Mouse (Mus musculus) stomach, postnatal 0 days (tissue): ENCODE results near the gene Il23r. TPM values are rescaled to one million over a fixed set of nuclear protein-coding genes. Genes with fewer than 3 reads are reported as not detected.

ENCODE experiments used
- ATAC-seq: fragments of 200-750 bp; cut with Nextera tagmentation; 2 replicates; pipeline ENCODE4 v1.8.0; 2017; ENCODE audit not compliant: low FRiP score, low TSS enrichment
- DNase-seq: peaks from one replicate; pipeline ENCODE4 v3.0.0-alpha.2; 2016; ENCODE audit warnings: low spot score
- H3K27ac ChIP-seq: fragments of 300-500 bp; sonication (generic); replicated peaks from 2 replicates; pipeline ENCODE4 v1.5.1; 2014; ENCODE audit warnings: mild to moderate bottlenecking, control low read depth
- H3K27me3 ChIP-seq: fragments of 300-500 bp; sonication (generic); 2 replicates; pipeline ENCODE4 v1.6.1; 2014; ENCODE audit warnings: low read length; ENCODE audit not compliant: control insufficient read depth, insufficient read depth
- H3K36me3 ChIP-seq: fragments of 300-500 bp; sonication (generic); 2 replicates; pipeline ENCODE4 v1.6.1; 2014; ENCODE audit warnings: low read length, mixed read lengths; ENCODE audit not compliant: control insufficient read depth, insufficient read depth
- H3K4me1 ChIP-seq: fragments of 300-500 bp; sonication (generic); replicated peaks from 2 replicates; pipeline ENCODE4 v1.6.1; 2014; ENCODE audit warnings: antibody characterized with exemption; ENCODE audit not compliant: control insufficient read depth, insufficient read depth
- H3K4me2 ChIP-seq: fragments of 300-500 bp; sonication (generic); replicated peaks from 2 replicates; pipeline ENCODE4 v1.6.1; 2014; ENCODE audit warnings: low read depth, mild to moderate bottlenecking, control low read depth, moderate library complexity
- H3K4me3 ChIP-seq: fragments of 300-500 bp; sonication (generic); 2 replicates; pipeline ENCODE4 v1.5.1; 2014; ENCODE audit warnings: low read depth, low read length, control low read depth
- H3K9ac ChIP-seq: fragments of 300-500 bp; sonication (generic); 2 replicates; pipeline ENCODE4 v1.6.1; 2014; ENCODE audit warnings: mild to moderate bottlenecking, low read length, control low read depth, mixed read lengths
- H3K9me3 ChIP-seq: fragments of 300-500 bp; sonication (generic); 2 replicates; pipeline ENCODE4 v1.6.1; 2016; ENCODE audit warnings: low read length; ENCODE audit not compliant: control insufficient read depth
- CTCF ChIP-seq: IDR thresholded peaks from 2 replicates; pipeline ENCODE4 v1.5.1; 2016; ENCODE audit warnings: antibody characterized with exemption, low read depth, mild to moderate bottlenecking, moderate library complexity
- EP300 ChIP-seq: optimal IDR thresholded peaks from 2 replicates; pipeline ENCODE3; 2016; ENCODE audit warnings: antibody characterized with exemption
- WGBS: fragments of 180-500 bp; shearing (Covaris S2); extraction: QIAGEN DNeasy Blood & Tissue Kit; methylation state at CpG from one replicate; pipeline ENCODE4 v1.1.7; 2014; 5-methylcytosine and 5-hydroxymethylcytosine counted together
- polyA plus RNA-seq: library from polyadenylated mRNA; unstranded; fragments of >200 nt; fragmentation: Nextera tagmentation; extraction: Ambion mirVana; gene quantifications from 2 replicates; pipeline ENCODE4 v1.2.1, GENCODE M21; 2015

Gene Il23r
- polyA plus RNA-seq, 1 experiment from 2014 or later: 0.04 TPM

- Histone ChIP-seq H3K4me3 (no peak overlapping the region), H3K9me3 (no peaks in the 10 kb centered on the region), H3K27ac (no peak overlapping the region), H3K27me3 (no peaks in the 10 kb centered on the region), H3K9ac (no peak overlapping the region), H3K4me1 (no peaks in the 10 kb centered on the region), H3K4me2 (no peak overlapping the region), H3K36me3 (no peaks in the 10 kb centered on the region)
- TF ChIP-seq EP300 (no peak), CTCF (no peak)
- no peak for DNase-seq
- no peak for ATAC-seq
These were observed 54.6 kb downstream of the Il23r start for GRCm38 (mm10) chr6:67437028-67437427.

- Histone ChIP-seq H3K27me3 (no peaks in the 10 kb centered on the region), H3K36me3 (no peaks in the 10 kb centered on the region), H3K9ac (no peak overlapping the region), H3K4me1 (no peaks in the 10 kb centered on the region), H3K4me2 (no peak overlapping the region), H3K4me3 (no peak overlapping the region), H3K9me3 (no peaks in the 10 kb centered on the region), H3K27ac (no peak overlapping the region)
- no peak for TF ChIP-seq EP300
- TF ChIP-seq CTCF: no peak
- 77% methylated on average over 2 of the region's 2 CpGs for WGBS
- ATAC-seq: no peak
- no peak for DNase-seq
These were observed 55.4 kb downstream of the Il23r start for GRCm38 (mm10) chr6:67436295-67436694.

GRCm38 (mm10) chr6:67435711-67436110, 55.9 kb downstream of the Il23r start:
- Histone ChIP-seq H3K9ac (no peak overlapping the region), H3K36me3 (no peaks in the 10 kb centered on the region), H3K4me2 (no peak overlapping the region), H3K27ac (no peak overlapping the region), H3K9me3 (no peaks in the 10 kb centered on the region), H3K4me3 (no peak overlapping the region), H3K27me3 (no peaks in the 10 kb centered on the region), H3K4me1 (no peaks in the 10 kb centered on the region)
- DNase-seq: no peak
- 40% methylated on average over 1 of the region's 1 CpGs for WGBS
- TF ChIP-seq EP300 (no peak), CTCF (no peak)
- no peak for ATAC-seq

- Histone ChIP-seq H3K9me3 (no peaks in the 10 kb centered on the region), H3K27me3 (no peaks in the 10 kb centered on the region), H3K4me2 (no peak overlapping the region), H3K36me3 (no peaks in the 10 kb centered on the region), H3K4me3 (no peak overlapping the region), H3K27ac (no peak overlapping the region), H3K4me1 (no peaks in the 10 kb centered on the region), H3K9ac (no peak overlapping the region)
- no peak for DNase-seq
- WGBS: 39% methylated on average over 2 of the region's 2 CpGs
- no peak for TF ChIP-seq EP300
- TF ChIP-seq CTCF: no peak
- ATAC-seq: no peak
These were observed 56.8 kb downstream of the Il23r start for GRCm38 (mm10) chr6:67434755-67435452.

GRCm38 (mm10) chr6:67431808-67432207, 59.8 kb downstream of the Il23r start:
- no peak overlapping the region for H3K9ac ChIP-seq
- H3K9me3 ChIP-seq: no peaks in the 10 kb centered on the region
- ATAC-seq: no peak
- TF ChIP-seq EP300 (no peak), CTCF (no peak)
- no peaks in the 10 kb centered on the region for H3K4me1 ChIP-seq
- no peak overlapping the region for H3K27ac ChIP-seq
- no peak overlapping the region for H3K4me3 ChIP-seq
- DNase-seq: no peak
- H3K36me3 ChIP-seq: no peaks in the 10 kb centered on the region
- WGBS: 56% methylated on average over 3 of the region's 3 CpGs
- no peaks in the 10 kb centered on the region for H3K27me3 ChIP-seq
- H3K4me2 ChIP-seq: no peak overlapping the region

GRCm38 (mm10) chr6:67421761-67422160, 69.9 kb downstream of the Il23r start:
- H3K4me3 ChIP-seq: no peak overlapping the region
- no peak overlapping the region for H3K27ac ChIP-seq
- 69% methylated on average over 5 of the region's 5 CpGs for WGBS
- H3K27me3 ChIP-seq: no peaks in the 10 kb centered on the region
- no peaks in the 10 kb centered on the region for H3K4me1 ChIP-seq
- H3K36me3 ChIP-seq: no peaks in the 10 kb centered on the region
- H3K9ac ChIP-seq: no peak overlapping the region
- no peak for ATAC-seq
- H3K9me3 ChIP-seq: no peaks in the 10 kb centered on the region
- no peak for TF ChIP-seq CTCF
- no peak for TF ChIP-seq EP300
- no peak overlapping the region for H3K4me2 ChIP-seq
- DNase-seq: no peak
